Mouse (Mus musculus) gonadal fat pad, adult 2 months (tissue): ENCODE data around the gene C030005K15Rik. TPM values are rescaled to one million over a fixed set of nuclear protein-coding genes. Genes with fewer than 3 reads are reported as not detected.

ENCODE experiments used
- polyA plus RNA-seq: library from polyadenylated mRNA; depleted of rRNA; stranded (reverse); fragments of >200 nt; gene quantifications from 2 replicates; pipeline ENCODE4 v1.2.3, GENCODE M21; 2012; rRNA removed

The C030005K15Rik gene
- polyA plus RNA-seq, 1 experiment = not detected

Other genes with a start within 250 kb of the C030005K15Rik start
- gene Dcn, start 247.1 kb downstream of the C030005K15Rik start, polyA plus RNA-seq = 550 and 553 TPM in 2 replicates
- gene Lum, start 161.6 kb downstream of the C030005K15Rik start, polyA plus RNA-seq = 35.7 and 48.6 TPM in 2 replicates
- gene Kera, start 119.9 kb downstream of the C030005K15Rik start, polyA plus RNA-seq = not detected in 2 replicates
- 0.47 and 1.2 TPM in 2 replicates for gene Epyc, start 82.7 kb downstream of the C030005K15Rik start, polyA plus RNA-seq
- gene Ccer1, start 33.7 kb downstream of the C030005K15Rik start, polyA plus RNA-seq = 0.14 and 0.49 TPM in 2 replicates